Mouse (Mus musculus) heart, postnatal 0 days (tissue): Measurements from ENCODE around the gene Pip5k1b.

ENCODE experiments used
- CTCF ChIP-seq: IDR thresholded peaks from 2 replicates; pipeline ENCODE4 v1.5.1; 2016; ENCODE audit warnings: antibody characterized with exemption, control low read depth, low read depth
- EP300 ChIP-seq: IDR thresholded peaks from 2 replicates; pipeline ENCODE4 v1.6.1; 2016; ENCODE audit warnings: antibody characterized with exemption, low read depth

GRCm38 (mm10) chr19:24367722-24368121, 187.9 kb downstream of the Pip5k1b start:
- no peak for TF ChIP-seq CTCF
- TF ChIP-seq EP300, result no peak
